Mouse (Mus musculus): Measurements from ENCODE around the gene Mov10l1. TPM values are rescaled to one million over a fixed set of nuclear protein-coding genes. Genes with fewer than 3 reads are reported as not detected.

Gene Mov10l1
- 74.3 and 85.9 TPM in 2 replicates for total RNA-seq (2014; rRNA removed; ENCODE audit: low replicate concordance)
- 114 and 124 TPM in 2 replicates for polyA plus RNA-seq (2015; fragmentation: Nextera tagmentation; extraction: Ambion mirVana)

DNA sequence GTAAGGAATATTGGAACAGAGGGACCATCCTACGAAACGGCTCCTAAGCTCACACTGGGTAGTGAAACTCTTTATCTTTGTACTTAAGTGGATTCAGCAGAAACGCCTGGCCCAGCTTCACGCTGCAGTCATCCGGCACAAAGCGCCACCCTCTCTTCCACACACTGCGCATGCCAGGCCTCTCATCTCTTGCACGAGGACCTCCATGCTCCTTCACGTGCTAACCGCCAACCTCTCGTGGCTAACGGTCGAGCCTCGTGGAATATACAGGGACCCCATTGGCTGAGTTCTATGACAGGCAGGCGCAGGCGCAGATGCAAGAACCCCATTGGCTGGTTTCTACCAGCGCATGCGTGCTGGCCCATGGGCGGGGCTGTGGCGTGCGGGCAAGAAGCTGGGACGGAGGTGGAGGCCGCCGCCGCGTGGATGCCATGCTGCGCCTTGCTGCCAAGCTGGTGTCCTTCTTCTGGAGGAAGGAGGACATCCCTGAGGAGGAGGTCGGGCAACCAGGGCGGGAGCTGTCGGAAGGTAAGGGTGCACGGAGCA, at the start of gene Mov10l1:
Mov10l1 (plus strand) TSS at position 376 of the 546 bp plus-strand sequence.
- DNase-seq (ENCODE audit: low spot score) (no peak), ATAC-seq (ENCODE audit: insufficient read depth, low read depth) (no peak)
- H3K27me3 ChIP-seq (ENCODE audit: control insufficient read depth, insufficient read depth, low read length) = no peaks in the 10 kb centered on the region
- TF ChIP-seq EP300 (IDR thresholded peaks at IDR 0.05; ENCODE audit: low read depth) (no peak), CTCF (IDR thresholded peaks at IDR 0.05; ENCODE audit: low read depth) (no peak)
- H3K27ac ChIP-seq (ENCODE audit: low read depth) = no peak within 1 kb of the TSS
- no peaks in the 10 kb centered on the region for H3K36me3 ChIP-seq (replicated peaks; ENCODE audit: control insufficient read depth, insufficient read depth, low read length)
- no peak within 1 kb of the TSS for H3K9ac ChIP-seq (replicated peaks; ENCODE audit: low read depth, low read length)
- no peaks in the 10 kb centered on the region for H3K9me3 ChIP-seq (replicated peaks; ENCODE audit: control insufficient read depth, low read length)
- no peaks in the 10 kb centered on the region for H3K4me1 ChIP-seq (ENCODE audit: control insufficient read depth, insufficient read depth)
- WGBS = 82% methylated on average over 31 of the region's 31 CpGs
- H3K4me3 ChIP-seq (ENCODE audit: low read depth, low read length) = no peak within 1 kb of the TSS
- H3K4me2 ChIP-seq (ENCODE audit: low read depth, low read length) = no peak within 1 kb of the TSS

GRCm38 (mm10) chr15:88934141-88934540, 48.6 kb upstream of the Mov10l1 start:
- peak; percentile 47; the same call in 1 of the 2 replicates for ATAC-seq (ENCODE audit: insufficient read depth, low read depth)
- no peaks in the 10 kb centered on the region for H3K4me1 ChIP-seq (ENCODE audit: control insufficient read depth, insufficient read depth)
- H3K9ac ChIP-seq (replicated peaks; ENCODE audit: low read depth, low read length) = no peak overlapping the region
- TF ChIP-seq CTCF (IDR thresholded peaks at IDR 0.05; ENCODE audit: low read depth) (peak; percentile 39), EP300 (IDR thresholded peaks at IDR 0.05; ENCODE audit: low read depth) (no peak)
- no peak overlapping the region for H3K27ac ChIP-seq (ENCODE audit: low read depth)
- H3K27me3 ChIP-seq (ENCODE audit: control insufficient read depth, insufficient read depth, low read length) = no peaks in the 10 kb centered on the region
- no peak for DNase-seq (ENCODE audit: low spot score)
- H3K4me2 ChIP-seq (ENCODE audit: low read depth, low read length) = no peak overlapping the region
- no peaks in the 10 kb centered on the region for H3K36me3 ChIP-seq (replicated peaks; ENCODE audit: control insufficient read depth, insufficient read depth, low read length)
- WGBS = 66% methylated on average over 7 of the region's 7 CpGs
- H3K9me3 ChIP-seq (replicated peaks; ENCODE audit: control insufficient read depth, low read length) = no peaks in the 10 kb centered on the region
- no peak overlapping the region for H3K4me3 ChIP-seq (ENCODE audit: low read depth, low read length)

DNA sequence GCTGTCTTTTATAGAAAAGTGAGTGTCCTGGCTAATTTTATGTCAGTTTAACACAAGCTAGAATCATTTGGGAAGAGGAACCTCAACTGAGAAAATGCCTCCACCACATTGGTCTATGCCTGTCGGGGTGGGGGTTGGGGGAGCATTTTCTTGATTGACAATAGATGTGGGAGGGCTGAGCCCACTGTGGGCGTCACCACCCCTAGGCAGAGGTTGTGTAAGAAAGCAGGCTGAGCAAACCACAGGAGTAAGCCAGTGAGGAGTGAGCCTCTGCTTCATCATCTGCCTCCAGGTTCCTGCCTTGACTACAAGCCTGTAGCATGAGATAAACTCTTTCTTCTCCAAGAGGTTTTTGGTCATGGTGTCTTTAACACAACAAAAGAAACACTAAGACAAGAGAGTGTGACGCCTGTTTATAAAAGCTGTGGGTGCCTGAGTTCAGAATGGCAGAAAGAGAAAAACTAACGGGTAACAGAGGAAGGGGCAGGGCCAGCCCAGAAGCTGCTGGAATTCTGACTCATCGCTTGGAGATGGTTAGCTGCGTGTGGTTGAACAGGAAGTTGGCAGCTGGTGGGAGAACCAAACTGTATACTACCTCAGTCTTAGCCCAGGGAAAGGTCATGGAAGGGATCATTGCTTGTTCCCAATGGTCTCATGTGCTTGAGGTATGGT, 46.0 kb upstream of the Mov10l1 start:
- H3K36me3 ChIP-seq (replicated peaks; ENCODE audit: control insufficient read depth, insufficient read depth, low read length) = no peaks in the 10 kb centered on the region
- no peak overlapping the region for H3K4me3 ChIP-seq (ENCODE audit: low read depth, low read length)
- no peaks in the 10 kb centered on the region for H3K9me3 ChIP-seq (replicated peaks; ENCODE audit: control insufficient read depth, low read length)
- H3K9ac ChIP-seq (replicated peaks; ENCODE audit: low read depth, low read length) = no peak overlapping the region
- no peaks in the 10 kb centered on the region for H3K27me3 ChIP-seq (ENCODE audit: control insufficient read depth, insufficient read depth, low read length)
- WGBS = 52% methylated on average over 6 of the region's 6 CpGs
- no peak overlapping the region for H3K4me2 ChIP-seq (ENCODE audit: low read depth, low read length)
- no peak for TF ChIP-seq CTCF (IDR thresholded peaks at IDR 0.05; ENCODE audit: low read depth)
- TF ChIP-seq EP300 (IDR thresholded peaks at IDR 0.05; ENCODE audit: low read depth) = no peak
- DNase-seq (ENCODE audit: low spot score) (no peak), ATAC-seq (ENCODE audit: insufficient read depth, low read depth) (no peak)
- no peaks in the 10 kb centered on the region for H3K4me1 ChIP-seq (ENCODE audit: control insufficient read depth, insufficient read depth)
- no peak overlapping the region for H3K27ac ChIP-seq (ENCODE audit: low read depth)

GRCm38 (mm10) chr15:88937291-88937650, 45.4 kb upstream of the Mov10l1 start:
- DNase-seq (ENCODE audit: low spot score) = no peak
- Histone ChIP-seq H3K27me3 (ENCODE audit: control insufficient read depth, insufficient read depth, low read length) (no peaks in the 10 kb centered on the region), H3K9me3 (replicated peaks; ENCODE audit: control insufficient read depth, low read length) (no peaks in the 10 kb centered on the region), H3K36me3 (replicated peaks; ENCODE audit: control insufficient read depth, insufficient read depth, low read length) (no peaks in the 10 kb centered on the region), H3K4me2 (ENCODE audit: low read depth, low read length) (no peak overlapping the region), H3K27ac (ENCODE audit: low read depth) (no peak overlapping the region), H3K4me1 (ENCODE audit: control insufficient read depth, insufficient read depth) (no peaks in the 10 kb centered on the region), H3K9ac (replicated peaks; ENCODE audit: low read depth, low read length) (no peak overlapping the region), H3K4me3 (ENCODE audit: low read depth, low read length) (no peak overlapping the region)
- no peak for ATAC-seq (ENCODE audit: insufficient read depth, low read depth)
- WGBS = 73% methylated on average over 2 of the region's 2 CpGs
- no peak for TF ChIP-seq CTCF (IDR thresholded peaks at IDR 0.05; ENCODE audit: low read depth)
- no peak for TF ChIP-seq EP300 (IDR thresholded peaks at IDR 0.05; ENCODE audit: low read depth)

DNA sequence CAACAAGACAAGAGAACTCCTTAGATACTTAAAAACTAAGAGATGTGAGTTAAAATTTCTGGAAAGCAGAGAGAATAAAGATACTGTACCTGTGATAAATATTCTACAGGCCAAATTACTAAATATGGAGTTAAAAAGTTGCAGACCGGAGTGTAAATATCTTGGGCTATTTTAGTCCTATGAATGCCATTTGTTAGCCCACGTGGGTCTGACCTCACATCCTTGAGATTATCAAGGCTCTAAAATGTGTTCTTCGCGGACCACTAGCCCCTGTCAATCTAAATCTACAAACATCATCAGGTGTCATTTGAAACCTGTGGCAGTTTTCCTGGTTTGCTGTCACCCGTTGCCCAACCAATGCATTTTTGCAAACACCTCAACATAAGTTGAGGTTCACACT, 39.9 kb upstream of the Mov10l1 start:
- Histone ChIP-seq H3K4me2 (ENCODE audit: low read depth, low read length) (no peak overlapping the region), H3K27ac (ENCODE audit: low read depth) (peak overlapping the region; percentile 66), H3K36me3 (replicated peaks; ENCODE audit: control insufficient read depth, insufficient read depth, low read length) (no peaks in the 10 kb centered on the region), H3K4me1 (ENCODE audit: control insufficient read depth, insufficient read depth) (0 out of 2 replicates have a peak, but pooled peaks cover 8% of the 10 kb centered on the region), H3K9ac (replicated peaks; ENCODE audit: low read depth, low read length) (no peak overlapping the region), H3K9me3 (replicated peaks; ENCODE audit: control insufficient read depth, low read length) (no peaks in the 10 kb centered on the region), H3K27me3 (ENCODE audit: control insufficient read depth, insufficient read depth, low read length) (no peaks in the 10 kb centered on the region), H3K4me3 (ENCODE audit: low read depth, low read length) (no peak overlapping the region)
- DNase-seq (ENCODE audit: low spot score) (peak; percentile 58), ATAC-seq (ENCODE audit: insufficient read depth, low read depth) (peak; percentile 71)
- TF ChIP-seq EP300 (IDR thresholded peaks at IDR 0.05; ENCODE audit: low read depth) = 0 out of 2 replicates have a peak, but pooled peaks have one; percentile 27
- TF ChIP-seq CTCF (IDR thresholded peaks at IDR 0.05; ENCODE audit: low read depth) = no peak
- 29% methylated on average over 5 of the region's 5 CpGs for WGBS

Measured in heart, postnatal 0 days (tissue).